ENCODE assay signal across 19 mouse cellular contexts in the genomic region with DNA sequence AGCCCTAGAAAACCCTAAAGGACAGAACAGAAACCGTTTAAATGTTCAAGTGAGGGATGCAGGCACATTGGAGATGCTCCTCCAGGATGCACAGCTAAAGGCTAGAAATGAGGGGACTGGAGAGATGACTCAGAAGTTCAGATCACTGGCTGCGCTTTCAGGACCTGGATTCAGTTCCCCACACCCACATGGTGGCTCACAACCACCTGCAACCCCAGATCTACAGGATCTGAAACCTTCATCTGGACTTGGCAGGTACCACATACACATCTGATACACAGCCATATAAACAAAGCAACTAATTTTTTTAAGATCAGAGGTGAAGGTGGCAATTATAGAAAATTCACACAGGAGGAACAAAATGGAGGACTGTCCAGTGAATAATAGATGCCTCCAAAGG. TPM values are rescaled to one million over a fixed set of nuclear protein-coding genes. Genes with fewer than 3 reads are reported as not detected.
A peak's percentile ranks its signal among the peaks of the same experiment; 100 is the strongest.
DNase-seq lines count a peak whose midpoint lies in the region; TF ChIP-seq lines count a peak whose summit lies in the region.
"Had no signal": no experiment of that assay in that cellular context is flagged by ENCODE, and none has a peak within 500 bp of the region (broad histone marks: within the 10 kb centered on the region; RNA-seq: fewer than 3 reads in every experiment).

No protein-coding gene starts in this region.

- H3K9ac ChIP-seq in heart, adult 2 months (ENCODE audit: low read depth, low read length): no peak overlapping the region
- H3K9ac ChIP-seq: embryonic facial prominence, embryonic 13.5 days; embryonic facial prominence, embryonic 15.5 days; forebrain, embryonic 12.5 days had no signal

- no peak for TF ChIP-seq CTCF in heart, adult 2 months (IDR thresholded peaks at IDR 0.05)

- peaks cover 24% of the 10 kb centered on the region for H3K4me1 ChIP-seq in heart, adult 2 months (ENCODE audit: control insufficient read depth, insufficient read depth, low read length)
- H3K4me1 ChIP-seq in brown adipose tissue, adult 24 weeks (ENCODE audit: control insufficient read depth, insufficient read depth, insufficient read length, low read length): peaks cover 43% of the 10 kb centered on the region
- H3K4me1 ChIP-seq in hindbrain, embryonic 10.5 days (replicated peaks): 0 out of 2 replicates have a peak, but pooled peaks cover 8% of the 10 kb centered on the region

- intact Hi-C loops in heart, adult 2 months (cut with DNase I): loop anchor here (5.0 kb wide), 1 partner anchor 65 kb away; no protein-coding TSS in a partner anchor
- intact Hi-C loops in heart, postnatal 36 days (cut with DNase I): no loop called here

- 89% methylated on average over 2 of the region's 2 CpGs for WGBS in heart, adult 2 months
- 92% methylated on average over 2 of the region's 2 CpGs for WGBS in hindbrain, embryonic 10.5 days

- peaks cover 8% of the 10 kb centered on the region for H3K36me3 ChIP-seq in heart, adult 2 months (ENCODE audit: control insufficient read depth, insufficient read depth, low read length)
- H3K36me3 ChIP-seq in hindbrain, embryonic 10.5 days: peaks cover 9% of the 10 kb centered on the region; the same call in 1 of the 2 replicates
- H3K36me3 ChIP-seq: embryonic facial prominence, embryonic 13.5 days; embryonic facial prominence, embryonic 15.5 days; forebrain, embryonic 12.5 days; G1E had no signal

- no peak for DNase-seq in heart, adult 2 months
- no peak for DNase-seq in heart, postnatal 36 days
- no peak for DNase-seq in MN1 (ENCODE audit: low spot score)
- DNase-seq in hindbrain, embryonic 10.5 days (ENCODE audit: low spot score): no peak
- DNase-seq: adrenal gland, adult 2 months; adrenal gland, postnatal 10 days; adrenal gland, postnatal 25 days; cerebellum, adult 11-12 months; cerebellum, adult 2 months; cerebellum, adult 9-10 months; cerebellum, postnatal 10 days; cerebellum, postnatal 25 days had no signal

- H3K27ac ChIP-seq in heart, adult 2 months: peak overlapping the region; percentile 73
- H3K27ac ChIP-seq in brown adipose tissue, adult 24 weeks (replicated peaks; ENCODE audit: low read depth, low read length): peak overlapping the region; percentile 47; the same call in 1 of the 2 replicates
- H3K27ac ChIP-seq in hindbrain, embryonic 10.5 days: no peak overlapping the region
- H3K27ac ChIP-seq: embryonic facial prominence, embryonic 13.5 days; embryonic facial prominence, embryonic 15.5 days; forebrain, embryonic 10.5 days; forebrain, embryonic 12.5 days had no signal

- H3K27me3 ChIP-seq in heart, adult 2 months (ENCODE audit: control insufficient read depth, insufficient read depth, low read length): no peaks in the 10 kb centered on the region
- H3K27me3 ChIP-seq in hindbrain, embryonic 10.5 days (ENCODE audit: insufficient read depth, poor library complexity, severe bottlenecking): no peaks in the 10 kb centered on the region
- H3K27me3 ChIP-seq: embryonic facial prominence, embryonic 13.5 days; embryonic facial prominence, embryonic 15.5 days; forebrain, embryonic 12.5 days had no signal

- TF ChIP-seq POLR2A in heart, adult 2 months (IDR thresholded peaks at IDR 0.05; ENCODE audit: insufficient read depth, low read depth, low read length): no peak

- no peaks in the 10 kb centered on the region for H3K79me2 ChIP-seq in heart, adult 2 months (replicated peaks; ENCODE audit: control insufficient read depth, insufficient read depth, low read length)

- H3K9me3 ChIP-seq in hindbrain, embryonic 10.5 days: no peaks in the 10 kb centered on the region
- H3K9me3 ChIP-seq: embryonic facial prominence, embryonic 13.5 days; embryonic facial prominence, embryonic 15.5 days; forebrain, embryonic 10.5 days; forebrain, embryonic 12.5 days; G1E had no signal

- TF ChIP-seq EP300 in heart, adult 2 months (IDR thresholded peaks at IDR 0.05; ENCODE audit: insufficient read depth, low read depth, low read length): no peak

- H3K4me3 ChIP-seq in heart, adult 2 months: no peak overlapping the region
- no peak overlapping the region for H3K4me3 ChIP-seq in brown adipose tissue, adult 24 weeks (ENCODE audit: insufficient read depth, low read depth, low read length)
- H3K4me3 ChIP-seq in hindbrain, embryonic 10.5 days: no peak overlapping the region
- H3K4me3 ChIP-seq: embryonic facial prominence, embryonic 13.5 days; embryonic facial prominence, embryonic 15.5 days; erythroblast, embryonic 14.5 days; forebrain, embryonic 10.5 days; forebrain, embryonic 12.5 days had no signal

RNA-seq across cellular contexts. Expression of a gene that starts 22.3 kb away (rescaled TPM):
- 1 to 10 TPM; 1.5 to 3.7 TPM for total RNA-seq in heart, adult 2 months (2021)
- polyA plus RNA-seq in heart, adult 2 months (2012; rRNA removed): 2.5 and 3.1 TPM in 2 replicates
- total RNA-seq in heart, postnatal 36 days (2021): 1 to 10 TPM; 1.8 to 2.9 TPM
- polyA plus RNA-seq in brown adipose tissue, adult 24 weeks (2012; ENCODE audit: insufficient read depth, insufficient read length, missing spikeins): 1.2 and 1.5 TPM in 2 replicates
- 5.0 and 6.6 TPM in 2 replicates for polyA plus RNA-seq in hindbrain, embryonic 10.5 days (2016; fragmentation: Nextera tagmentation; extraction: Ambion mirVana)

RNA-seq across cellular contexts. Expression of a gene that starts 49.2 kb away (rescaled TPM):
- 1 to 10 TPM; 7.4 to 9.4 TPM for total RNA-seq in heart, adult 2 months (2021)
- 10.1 and 12.6 TPM in 2 replicates for polyA plus RNA-seq in heart, adult 2 months (2012; rRNA removed)
- 10 to 100 TPM; 12.0 to 12.8 TPM for total RNA-seq in heart, postnatal 36 days (2021)
- polyA plus RNA-seq in brown adipose tissue, adult 24 weeks (2012; ENCODE audit: insufficient read depth, insufficient read length, missing spikeins): 11.6 and 14.3 TPM in 2 replicates
- 50.0 and 50.3 TPM in 2 replicates for polyA plus RNA-seq in hindbrain, embryonic 10.5 days (2016; fragmentation: Nextera tagmentation; extraction: Ambion mirVana)
- polyA plus RNA-seq: G1E had no signal

RNA-seq across cellular contexts. Expression of a gene that starts 49.2 kb away (rescaled TPM):
- 10 to 100 TPM; 19.6 to 25.5 TPM for total RNA-seq in heart, adult 2 months (2021)
- polyA plus RNA-seq in heart, adult 2 months (2012; rRNA removed): 15.2 and 15.6 TPM in 2 replicates
- 10 to 100 TPM; 20.6 to 21.2 TPM for total RNA-seq in heart, postnatal 36 days (2021)
- 16.7 and 19.1 TPM in 2 replicates for polyA plus RNA-seq in brown adipose tissue, adult 24 weeks (2012; ENCODE audit: insufficient read depth, insufficient read length, missing spikeins)
- 23.5 and 27.3 TPM in 2 replicates for polyA plus RNA-seq in hindbrain, embryonic 10.5 days (2016; fragmentation: Nextera tagmentation; extraction: Ambion mirVana)
